Mouse (Mus musculus): ENCODE data around the gene Gm20388. TPM values are rescaled to one million over a fixed set of nuclear protein-coding genes. Genes with fewer than 3 reads are reported as not detected.

Gene Gm20388
- polyA plus RNA-seq, 1 experiment from 2014 or later = 5.5 TPM

DNA sequence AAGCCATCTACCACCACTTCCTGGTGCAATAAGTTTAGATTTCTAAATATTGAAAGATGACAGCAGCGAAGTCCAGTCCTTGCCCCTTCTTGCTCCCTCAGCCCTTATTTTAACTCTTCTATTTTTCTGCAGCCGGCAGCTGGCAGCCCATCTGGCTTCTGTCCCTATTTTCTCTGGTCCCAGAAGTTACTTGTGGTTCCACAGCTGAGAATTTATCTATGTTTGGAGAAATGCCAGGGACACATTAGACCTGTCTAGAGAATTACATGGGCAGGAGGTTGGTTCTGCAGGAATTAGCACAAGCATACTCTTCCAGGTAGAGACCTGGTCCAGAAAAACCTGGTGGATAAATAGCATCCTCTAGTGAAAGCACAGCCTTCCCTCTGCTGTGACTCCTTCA is 3967.2 kb downstream of the Gm20388 start:
- no peak for DNase-seq (ENCODE audit: extremely low spot score, low spot score)
- WGBS = 89% methylated on average over 2 of the region's 2 CpGs
- Histone ChIP-seq H3K4me3 (no peak overlapping the region), H3K27ac (no peak overlapping the region), H3K4me1 (peaks cover 5% of the 10 kb centered on the region; the same call in 1 of the 2 replicates), H3K9me3 (no peaks in the 10 kb centered on the region), H3K36me3 (replicated peaks) (no peaks in the 10 kb centered on the region), H3K27me3 (ENCODE audit: poor library complexity, severe bottlenecking) (no peaks in the 10 kb centered on the region)

GRCm38 (mm10) chr8:123880271-123880670 is 3969.6 kb downstream of the Gm20388 start:
- H3K27ac ChIP-seq = no peak overlapping the region
- H3K9me3 ChIP-seq = no peaks in the 10 kb centered on the region
- DNase-seq (ENCODE audit: extremely low spot score, low spot score) = no peak
- peaks cover 17% of the 10 kb centered on the region for H3K4me1 ChIP-seq
- H3K27me3 ChIP-seq (ENCODE audit: poor library complexity, severe bottlenecking) = peaks cover 23% of the 10 kb centered on the region
- no peak overlapping the region for H3K4me3 ChIP-seq
- WGBS = 80% methylated on average over 10 of the region's 10 CpGs
- no peaks in the 10 kb centered on the region for H3K36me3 ChIP-seq (replicated peaks)

GRCm38 (mm10) chr8:123880821-123881350 is 3970.2 kb downstream of the Gm20388 start:
- H3K4me1 ChIP-seq = peaks cover 17% of the 10 kb centered on the region
- no peak for DNase-seq (ENCODE audit: extremely low spot score, low spot score)

DNA sequence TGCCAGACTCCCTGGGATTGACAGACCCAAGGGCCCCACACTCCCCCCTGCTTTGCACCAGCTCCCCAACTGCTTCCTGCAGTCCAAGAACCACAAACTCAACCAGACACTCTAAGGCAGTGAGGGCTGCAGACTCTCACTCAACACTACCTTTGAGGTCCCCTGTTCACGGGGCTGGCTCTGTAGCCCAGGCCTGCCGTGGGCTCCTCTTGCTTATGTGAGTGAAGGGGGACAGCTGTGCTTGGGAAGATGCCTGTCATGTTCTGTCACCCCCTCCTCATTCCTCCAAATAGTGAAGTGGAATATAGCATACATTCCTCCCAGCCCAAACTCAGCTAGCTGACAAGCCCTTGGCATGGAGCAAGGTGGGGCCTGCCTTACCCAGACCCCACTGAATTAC is 3971.8 kb downstream of the Gm20388 start:
- 80% methylated on average over 2 of the region's 2 CpGs for WGBS
- no peak overlapping the region for H3K4me3 ChIP-seq
- no peaks in the 10 kb centered on the region for H3K9me3 ChIP-seq
- H3K27me3 ChIP-seq (ENCODE audit: poor library complexity, severe bottlenecking) = peaks cover 39% of the 10 kb centered on the region
- no peak overlapping the region for H3K27ac ChIP-seq
- no peak for DNase-seq (ENCODE audit: extremely low spot score, low spot score)
- no peaks in the 10 kb centered on the region for H3K36me3 ChIP-seq (replicated peaks)
- peaks cover 17% of the 10 kb centered on the region for H3K4me1 ChIP-seq

More at GRCm38 (mm10) chr8:123880821-123881350, 3970.2 kb downstream of the Gm20388 start:
- Histone ChIP-seq H3K4me3 (no peak overlapping the region), H3K36me3 (replicated peaks) (no peaks in the 10 kb centered on the region), H3K27ac (no peak overlapping the region), H3K9me3 (no peaks in the 10 kb centered on the region), H3K27me3 (ENCODE audit: poor library complexity, severe bottlenecking) (peaks cover 29% of the 10 kb centered on the region)
- 63% methylated on average over 4 of the region's 4 CpGs for WGBS

DNA sequence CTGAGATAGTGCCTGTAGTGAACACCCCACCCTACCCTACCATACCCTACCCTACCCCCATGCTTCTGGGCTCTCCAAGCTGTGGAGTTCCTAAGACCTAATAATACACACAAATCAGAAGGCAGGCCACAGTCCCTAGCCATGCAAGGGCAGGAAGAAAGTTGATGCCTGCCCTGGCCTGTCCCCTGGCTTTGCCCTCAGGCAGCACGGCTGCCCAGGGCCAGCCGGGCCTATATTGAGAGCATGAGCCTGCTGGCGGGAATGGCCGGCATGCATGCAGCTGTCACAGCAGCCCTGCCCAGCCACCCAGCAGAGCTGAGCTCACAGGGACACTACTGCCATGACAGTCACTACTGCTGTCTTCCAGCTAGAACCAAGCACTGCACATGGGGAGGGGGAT is 3972.5 kb downstream of the Gm20388 start:
- H3K27me3 ChIP-seq (ENCODE audit: poor library complexity, severe bottlenecking) = peaks cover 39% of the 10 kb centered on the region
- H3K4me1 ChIP-seq = peaks cover 17% of the 10 kb centered on the region
- no peaks in the 10 kb centered on the region for H3K9me3 ChIP-seq
- no peaks in the 10 kb centered on the region for H3K36me3 ChIP-seq (replicated peaks)
- DNase-seq (ENCODE audit: extremely low spot score, low spot score) = no peak
- H3K27ac ChIP-seq = 0 out of 2 replicates have a peak overlapping the region, but pooled peaks have one; percentile 44
- no peak overlapping the region for H3K4me3 ChIP-seq
- WGBS = 78% methylated on average over 4 of the region's 4 CpGs

DNA sequence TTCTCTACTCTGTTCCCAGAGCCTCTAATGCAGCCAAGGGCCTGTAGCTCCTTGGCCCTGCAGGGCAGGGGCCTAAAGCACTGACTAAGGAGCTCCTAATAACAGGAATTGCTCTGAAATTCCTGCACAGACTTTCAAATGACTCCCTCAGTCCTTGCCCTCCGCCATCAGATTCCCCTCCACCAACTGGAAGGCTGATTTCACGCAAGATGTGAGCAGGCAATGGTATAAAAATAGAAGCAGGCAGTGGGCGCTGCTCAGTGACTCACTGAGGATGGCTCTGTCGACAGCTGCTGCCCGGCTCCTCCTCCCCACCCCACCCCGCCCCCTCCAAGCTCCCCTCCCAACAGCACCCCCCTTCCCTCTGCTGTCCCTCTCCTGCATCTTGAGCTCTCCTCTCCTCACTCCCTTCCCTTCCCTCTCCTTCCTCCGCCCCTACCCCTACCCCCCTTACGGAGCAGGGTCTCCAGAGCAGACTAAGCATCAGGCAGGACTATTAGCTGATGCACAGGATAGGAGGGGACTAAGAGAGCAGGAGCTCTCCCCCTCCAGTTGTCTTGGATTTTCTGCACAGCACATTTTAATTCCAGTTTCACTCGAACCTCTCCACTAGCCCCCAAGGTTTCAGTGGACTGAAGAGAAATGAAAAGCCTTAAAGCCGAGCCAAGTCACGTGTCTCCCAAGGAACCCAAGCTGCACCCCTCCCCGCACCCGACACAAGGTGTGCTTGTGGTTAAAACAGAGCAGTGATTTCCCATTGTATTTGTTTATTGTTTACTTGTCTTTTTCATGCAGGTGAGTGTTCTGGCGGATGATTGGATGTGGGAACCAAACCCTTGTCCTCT is 3974.3 kb downstream of the Gm20388 start:
- Histone ChIP-seq H3K9me3 (no peaks in the 10 kb centered on the region), H3K4me3 (no peak overlapping the region), H3K36me3 (replicated peaks) (no peaks in the 10 kb centered on the region), H3K4me1 (peaks cover 12% of the 10 kb centered on the region), H3K27ac (no peak overlapping the region), H3K27me3 (ENCODE audit: poor library complexity, severe bottlenecking) (peaks cover 50% of the 10 kb centered on the region)
- 7% methylated on average over 14 of the region's 14 CpGs for WGBS
- no peak for DNase-seq (ENCODE audit: extremely low spot score, low spot score)

DNA sequence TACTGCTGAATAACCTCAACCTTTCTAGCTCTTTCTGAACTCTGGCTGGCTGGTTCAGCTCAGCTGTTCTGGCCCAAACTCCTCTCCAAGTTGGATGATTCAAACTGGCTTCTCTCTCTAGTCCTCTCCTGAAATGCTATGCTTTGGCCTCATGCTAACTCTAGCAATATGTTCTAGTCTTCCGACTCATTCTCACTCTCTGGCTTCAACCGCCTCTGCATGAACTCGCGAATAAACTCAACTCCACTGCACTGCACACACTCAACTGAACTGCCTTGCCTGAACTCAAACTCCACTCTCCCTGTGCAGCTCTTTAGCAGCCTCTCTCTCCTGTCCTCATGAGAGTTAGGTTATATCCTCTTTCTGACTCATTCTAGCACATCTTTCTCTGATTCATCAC is 3976.5 kb downstream of the Gm20388 start:
- Histone ChIP-seq H3K4me3 (no peak overlapping the region), H3K9me3 (no peaks in the 10 kb centered on the region), H3K36me3 (replicated peaks) (no peaks in the 10 kb centered on the region), H3K27me3 (ENCODE audit: poor library complexity, severe bottlenecking) (peaks cover 72% of the 10 kb centered on the region), H3K27ac (no peak overlapping the region), H3K4me1 (peaks cover 26% of the 10 kb centered on the region)
- no peak for DNase-seq (ENCODE audit: extremely low spot score, low spot score)
- WGBS = 97% methylated on average over 4 of the region's 4 CpGs

- Histone ChIP-seq H3K27me3 (ENCODE audit: poor library complexity, severe bottlenecking) (peaks cover 80% of the 10 kb centered on the region), H3K27ac (no peak overlapping the region), H3K4me1 (peaks cover 34% of the 10 kb centered on the region), H3K4me3 (no peak overlapping the region), H3K9me3 (no peaks in the 10 kb centered on the region), H3K36me3 (replicated peaks) (no peaks in the 10 kb centered on the region)
- DNase-seq (ENCODE audit: extremely low spot score, low spot score) = no peak
- WGBS = 80% methylated on average over 2 of the region's 2 CpGs
Measured at GRCm38 (mm10) chr8:123887956-123888355, 3977.3 kb downstream of the Gm20388 start.

DNA sequence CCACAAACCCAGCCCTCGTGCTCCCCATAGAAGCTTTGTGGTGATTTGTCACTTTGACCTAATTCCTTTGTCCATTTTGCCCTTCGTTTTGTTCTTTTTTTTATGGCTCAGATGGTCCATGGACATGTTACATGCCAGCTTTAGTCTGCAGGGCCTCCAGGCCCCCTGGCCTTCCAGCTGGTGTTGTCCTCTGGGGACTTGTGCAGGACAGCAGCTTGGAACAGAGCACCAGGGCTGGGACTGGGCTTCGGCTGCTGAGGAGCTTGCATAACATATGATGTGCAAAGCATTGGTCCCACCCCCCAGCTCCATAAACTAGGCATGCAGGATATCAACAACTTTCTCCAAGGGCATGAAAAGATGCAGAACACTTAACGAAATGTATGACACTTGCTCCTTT is 3979.2 kb downstream of the Gm20388 start:
- H3K27ac ChIP-seq = no peak overlapping the region
- H3K27me3 ChIP-seq (ENCODE audit: poor library complexity, severe bottlenecking) = peaks cover 80% of the 10 kb centered on the region
- no peak for DNase-seq (ENCODE audit: extremely low spot score, low spot score)
- H3K4me1 ChIP-seq = peaks cover 27% of the 10 kb centered on the region
- no peaks in the 10 kb centered on the region for H3K9me3 ChIP-seq
- 85% methylated on average over 4 of the region's 4 CpGs for WGBS
- no peak overlapping the region for H3K4me3 ChIP-seq
- H3K36me3 ChIP-seq (replicated peaks) = no peaks in the 10 kb centered on the region

GRCm38 (mm10) chr8:123891271-123891670 is 3980.6 kb downstream of the Gm20388 start:
- Histone ChIP-seq H3K36me3 (replicated peaks) (no peaks in the 10 kb centered on the region), H3K9me3 (no peaks in the 10 kb centered on the region), H3K4me3 (peak overlapping the region; percentile 52), H3K27me3 (ENCODE audit: poor library complexity, severe bottlenecking) (peaks cover 79% of the 10 kb centered on the region), H3K4me1 (peaks cover 22% of the 10 kb centered on the region), H3K27ac (no peak overlapping the region)
- DNase-seq (ENCODE audit: extremely low spot score, low spot score) = peak; percentile 57
- WGBS = under 1% methylated on average over 11 of the region's 11 CpGs

DNA sequence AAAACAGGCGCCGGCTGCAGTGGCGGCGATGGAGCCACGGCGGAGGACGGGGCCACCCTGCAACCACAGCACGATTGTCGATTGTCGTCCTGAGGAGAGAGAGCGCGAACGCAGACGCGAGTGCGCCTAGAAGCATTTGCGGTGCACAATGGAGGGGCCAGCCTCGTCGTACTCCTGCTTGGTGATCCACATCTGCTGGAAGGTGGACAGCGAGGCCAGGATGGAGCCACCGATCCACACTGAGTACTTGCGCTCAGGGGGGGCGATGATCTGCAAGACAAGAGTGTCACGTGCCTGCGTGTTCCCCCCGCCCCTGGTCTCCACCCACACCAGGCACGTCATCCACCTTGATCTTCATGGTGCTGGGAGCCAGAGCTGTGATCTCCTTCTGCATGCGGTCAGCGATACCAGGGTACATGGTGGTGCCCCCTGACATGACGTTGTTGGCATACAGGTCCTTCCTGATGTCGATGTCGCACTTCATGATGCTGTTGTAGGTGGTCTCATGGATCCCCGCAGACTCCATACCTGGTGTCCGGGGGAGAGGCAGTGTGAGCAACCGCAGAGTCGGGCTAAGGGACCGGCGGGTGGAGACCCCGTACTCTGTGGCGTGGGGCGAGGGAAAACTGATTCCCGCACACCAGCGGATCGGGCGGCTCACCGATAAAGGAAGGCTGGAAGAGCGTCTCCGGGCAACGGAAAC is 3981.4 kb downstream of the Gm20388 start:
- peaks cover 81% of the 10 kb centered on the region for H3K27me3 ChIP-seq (ENCODE audit: poor library complexity, severe bottlenecking)
- WGBS = 1% methylated on average over 49 of the region's 49 CpGs
- H3K4me3 ChIP-seq = peak overlapping the region; percentile 52
- H3K36me3 ChIP-seq (replicated peaks) = no peaks in the 10 kb centered on the region
- no peak overlapping the region for H3K27ac ChIP-seq
- peaks cover 22% of the 10 kb centered on the region for H3K4me1 ChIP-seq
- DNase-seq (ENCODE audit: extremely low spot score, low spot score) = peak; percentile 22
- no peaks in the 10 kb centered on the region for H3K9me3 ChIP-seq

- 9% methylated on average over 30 of the region's 30 CpGs for WGBS
- Histone ChIP-seq H3K4me1 (peaks cover 22% of the 10 kb centered on the region), H3K36me3 (replicated peaks) (no peaks in the 10 kb centered on the region), H3K27me3 (ENCODE audit: poor library complexity, severe bottlenecking) (peaks cover 82% of the 10 kb centered on the region), H3K9me3 (no peaks in the 10 kb centered on the region), H3K27ac (no peak overlapping the region), H3K4me3 (peak overlapping the region; percentile 52)
- DNase-seq (ENCODE audit: extremely low spot score, low spot score) = peak; percentile 20
Measured at GRCm38 (mm10) chr8:123892586-123893155, 3982.0 kb downstream of the Gm20388 start.
